Mouse (Mus musculus): ENCODE data around the gene Esrrg. TPM values are rescaled to one million over a fixed set of nuclear protein-coding genes. Genes with fewer than 3 reads are reported as not detected.

Esrrg gene
- total RNA-seq, 2 experiments from 2014 or later, result 35.6 to 36.4 TPM

- intact Hi-C loops (cut with DNase I), result no loop called here
These were observed 201.0 kb downstream of the Esrrg start for GRCm38 (mm10) chr1:187809546-187809945.

GRCm38 (mm10) chr1:187819406-187819805 lies 210.8 kb downstream of the Esrrg start:
- intact Hi-C loops (cut with DNase I), result no loop called here
- no peak for DNase-seq

More at GRCm38 (mm10) chr1:187809546-187809945, 201.0 kb downstream of the Esrrg start:
- DNase-seq, result no peak

GRCm38 (mm10) chr1:187821368-187821811 lies 212.8 kb downstream of the Esrrg start:
- DNase-seq, result no peak

GRCm38 (mm10) chr1:187823351-187823750 lies 214.8 kb downstream of the Esrrg start:
- intact Hi-C loops (cut with DNase I), result no loop called here
- DNase-seq, result no peak

More at GRCm38 (mm10) chr1:187821368-187821811, 212.8 kb downstream of the Esrrg start:
- intact Hi-C loops (cut with DNase I), result no loop called here

GRCm38 (mm10) chr1:187825421-187826097 lies 217.0 kb downstream of the Esrrg start:
- intact Hi-C loops (cut with DNase I), result no loop called here

GRCm38 (mm10) chr1:187826140-187826539 lies 217.5 kb downstream of the Esrrg start:
- intact Hi-C loops (cut with DNase I), result no loop called here

More at GRCm38 (mm10) chr1:187825421-187826097, 217.0 kb downstream of the Esrrg start:
- DNase-seq, result no peak

GRCm38 (mm10) chr1:187826869-187827268 lies 218.3 kb downstream of the Esrrg start:
- intact Hi-C loops (cut with DNase I), result no loop called here

More at GRCm38 (mm10) chr1:187826140-187826539, 217.5 kb downstream of the Esrrg start:
- DNase-seq, result no peak

GRCm38 (mm10) chr1:187830937-187831336 lies 222.3 kb downstream of the Esrrg start:
- no peak for DNase-seq
- intact Hi-C loops (cut with DNase I), result no loop called here

More at GRCm38 (mm10) chr1:187826869-187827268, 218.3 kb downstream of the Esrrg start:
- no peak for DNase-seq

GRCm38 (mm10) chr1:187832851-187833250 lies 224.3 kb downstream of the Esrrg start:
- intact Hi-C loops (cut with DNase I), result no loop called here
- no peak for DNase-seq

- intact Hi-C loops (cut with DNase I), result no loop called here
- no peak for DNase-seq
These were observed 226.0 kb downstream of the Esrrg start for GRCm38 (mm10) chr1:187834576-187834975.

GRCm38 (mm10) chr1:187836384-187836783 lies 227.8 kb downstream of the Esrrg start:
- intact Hi-C loops (cut with DNase I), result no loop called here
- DNase-seq, result peak in 1 of 2 experiments; percentile 7

GRCm38 (mm10) chr1:187836876-187837275 lies 228.3 kb downstream of the Esrrg start:
- intact Hi-C loops (cut with DNase I), result no loop called here
- peak; percentile 16 to 42 for DNase-seq

- no peak for DNase-seq
- intact Hi-C loops (cut with DNase I), result no loop called here
These were observed 233.0 kb downstream of the Esrrg start for GRCm38 (mm10) chr1:187841629-187842028.

- intact Hi-C loops (cut with DNase I), result no loop called here
- DNase-seq, result no peak
These were observed 234.1 kb downstream of the Esrrg start for GRCm38 (mm10) chr1:187842702-187843101.

- intact Hi-C loops (cut with DNase I), result no loop called here
- DNase-seq, result no peak
These were observed 245.6 kb downstream of the Esrrg start for GRCm38 (mm10) chr1:187854148-187854547.

- intact Hi-C loops (cut with DNase I), result no loop called here
- no peak for DNase-seq
These were observed 253.7 kb downstream of the Esrrg start for GRCm38 (mm10) chr1:187862339-187862738.

- intact Hi-C loops (cut with DNase I), result no loop called here
- no peak for DNase-seq
These were observed 259.8 kb downstream of the Esrrg start for GRCm38 (mm10) chr1:187868427-187868826.

GRCm38 (mm10) chr1:187872208-187872607 lies 263.6 kb downstream of the Esrrg start:
- intact Hi-C loops (cut with DNase I), result no loop called here
- DNase-seq, result no peak

- DNase-seq, result no peak
- intact Hi-C loops (cut with DNase I), result no loop called here
These were observed 264.2 kb downstream of the Esrrg start for GRCm38 (mm10) chr1:187872744-187873143.

- DNase-seq, result no peak
- intact Hi-C loops (cut with DNase I), result no loop called here
These were observed 265.2 kb downstream of the Esrrg start for GRCm38 (mm10) chr1:187873770-187874169.

- intact Hi-C loops (cut with DNase I), result no loop called here
These were observed 278.7 kb downstream of the Esrrg start for GRCm38 (mm10) chr1:187887270-187887669.

GRCm38 (mm10) chr1:187888142-187888541 lies 279.6 kb downstream of the Esrrg start:
- no peak for DNase-seq
- intact Hi-C loops (cut with DNase I), result no loop called here

More at GRCm38 (mm10) chr1:187887270-187887669, 278.7 kb downstream of the Esrrg start:
- DNase-seq, result no peak

Data from heart, postnatal 14 days (tissue).